Mouse (Mus musculus): ENCODE measurements around the gene Dcps.

Dcps gene

GRCm38 (mm10) chr9:35110051-35110450 lies 65.8 kb downstream of the Dcps start:
- no peak for DNase-seq (ENCODE audit: low spot score in 2 of 2)

GRCm38 (mm10) chr9:35108916-35109315 lies 66.9 kb downstream of the Dcps start:
- no peak for DNase-seq (ENCODE audit: low spot score in 2 of 2)

- DNase-seq (ENCODE audit: low spot score in 2 of 2) = peak in 1 of 2 experiments; percentile 3
Measured at GRCm38 (mm10) chr9:35108066-35108465, 67.8 kb downstream of the Dcps start.

GRCm38 (mm10) chr9:35107396-35107795 lies 68.5 kb downstream of the Dcps start:
- DNase-seq (ENCODE audit: low spot score in 2 of 2) = peak in 1 of 2 experiments; percentile 4

GRCm38 (mm10) chr9:35105884-35106880 lies 69.7 kb downstream of the Dcps start:
- DNase-seq (ENCODE audit: low spot score in 2 of 2) = peak in 1 of 2 experiments; percentile 7

GRCm38 (mm10) chr9:35105438-35105837 lies 70.4 kb downstream of the Dcps start:
- DNase-seq (ENCODE audit: low spot score in 2 of 2) = no peak

GRCm38 (mm10) chr9:35104711-35105110 lies 71.2 kb downstream of the Dcps start:
- DNase-seq (ENCODE audit: low spot score in 2 of 2) = peak in 1 of 2 experiments; percentile 3

- peak in 1 of 2 experiments; percentile 4 for DNase-seq (ENCODE audit: low spot score in 2 of 2)
Measured at GRCm38 (mm10) chr9:35098762-35099161, 77.1 kb downstream of the Dcps start.

GRCm38 (mm10) chr9:35097901-35098300 lies 78.0 kb downstream of the Dcps start:
- no peak for DNase-seq (ENCODE audit: low spot score in 2 of 2)

GRCm38 (mm10) chr9:35095726-35096125 lies 80.1 kb downstream of the Dcps start:
- no peak for DNase-seq (ENCODE audit: low spot score in 2 of 2)

GRCm38 (mm10) chr9:35093350-35093749 lies 82.5 kb downstream of the Dcps start:
- DNase-seq (ENCODE audit: low spot score in 2 of 2) = no peak

GRCm38 (mm10) chr9:35092904-35093303 lies 83.0 kb downstream of the Dcps start:
- no peak for DNase-seq (ENCODE audit: low spot score in 2 of 2)

Data from spleen, postnatal 14 days (tissue).